Mouse (Mus musculus) adipocyte (in vitro differentiated cells): ENCODE data around the gene Sh3pxd2a.

Source experiments
- DNase-seq: peaks from one replicate; pipeline ENCODE4 v3.0.0-alpha.2; 2016; ENCODE audit warnings: low spot score

Gene Sh3pxd2a

DNA sequence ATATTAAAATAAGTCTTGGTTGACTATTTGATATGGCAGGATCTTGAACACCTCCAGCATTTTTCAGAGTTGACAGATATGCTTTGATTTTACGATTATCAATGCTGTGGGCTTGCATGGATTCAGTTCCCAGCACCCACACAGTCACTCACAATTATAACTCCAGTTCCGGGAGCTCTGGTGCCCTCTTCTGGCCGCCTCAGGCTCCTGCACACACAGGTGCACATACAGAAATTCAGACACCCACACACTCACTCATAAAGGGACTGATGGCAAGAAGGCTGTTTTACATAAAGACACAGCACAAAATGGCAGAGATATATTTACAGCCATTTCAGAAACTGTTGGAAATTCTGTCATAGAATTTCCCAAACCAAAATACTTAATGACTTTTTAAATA lies 25.0 kb upstream of the Sh3pxd2a start:
- no peak for DNase-seq

GRCm38 (mm10) chr19:47488250-47488649 lies 24.0 kb upstream of the Sh3pxd2a start:
- no peak for DNase-seq

GRCm38 (mm10) chr19:47487572-47487971 lies 23.4 kb upstream of the Sh3pxd2a start:
- DNase-seq: no peak

DNA sequence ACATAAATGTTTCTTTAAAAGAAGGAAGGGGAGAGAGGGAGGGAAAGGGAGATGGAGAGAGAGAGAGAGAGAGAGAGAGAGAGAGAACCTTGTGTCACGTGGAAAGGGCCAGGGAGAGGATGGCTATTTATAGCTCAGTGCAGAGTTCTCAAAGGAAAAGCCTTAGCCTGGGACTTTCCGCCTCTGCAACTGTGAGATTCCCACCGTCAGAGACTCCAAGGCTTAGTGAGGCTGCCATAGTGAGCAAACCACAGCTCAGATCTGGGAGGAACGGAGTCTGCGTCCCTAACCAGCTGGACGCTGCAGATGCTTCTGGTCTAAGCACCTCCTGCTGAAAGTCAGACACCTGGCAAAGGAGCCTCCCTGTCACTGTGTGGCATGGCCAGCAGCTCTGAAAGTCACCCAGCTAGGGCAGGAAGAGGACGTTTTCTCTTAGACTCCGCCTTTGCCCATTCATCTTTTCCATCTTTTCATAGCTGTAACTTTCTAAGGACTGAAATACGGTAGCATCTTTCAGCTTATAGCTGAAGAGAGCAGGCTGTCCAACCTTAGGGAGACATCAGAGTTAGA lies 21.9 kb upstream of the Sh3pxd2a start:
- peak; percentile 47 for DNase-seq

DNA sequence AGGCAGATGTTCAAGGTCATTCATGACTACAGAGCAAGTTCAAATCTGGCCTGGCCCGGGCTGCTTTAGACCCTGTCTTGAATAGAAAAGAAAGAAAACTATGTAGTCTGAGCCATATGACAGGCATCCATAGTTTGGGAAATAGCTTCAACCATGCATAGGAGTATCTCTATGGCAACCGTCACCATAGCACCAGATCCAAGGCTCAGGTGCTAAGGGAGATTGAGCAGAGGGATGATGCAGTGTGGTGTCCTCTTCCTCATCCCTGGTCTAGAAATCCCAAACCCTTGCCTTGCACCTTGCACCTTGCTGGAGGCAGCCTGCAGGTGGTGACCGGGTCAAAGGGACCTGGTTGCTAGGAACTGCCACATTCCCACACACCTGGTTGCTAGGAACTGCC lies 19.9 kb upstream of the Sh3pxd2a start:
- no peak for DNase-seq

- DNase-seq: no peak
Observed at GRCm38 (mm10) chr19:47483346-47483745, 19.1 kb upstream of the Sh3pxd2a start.

DNA sequence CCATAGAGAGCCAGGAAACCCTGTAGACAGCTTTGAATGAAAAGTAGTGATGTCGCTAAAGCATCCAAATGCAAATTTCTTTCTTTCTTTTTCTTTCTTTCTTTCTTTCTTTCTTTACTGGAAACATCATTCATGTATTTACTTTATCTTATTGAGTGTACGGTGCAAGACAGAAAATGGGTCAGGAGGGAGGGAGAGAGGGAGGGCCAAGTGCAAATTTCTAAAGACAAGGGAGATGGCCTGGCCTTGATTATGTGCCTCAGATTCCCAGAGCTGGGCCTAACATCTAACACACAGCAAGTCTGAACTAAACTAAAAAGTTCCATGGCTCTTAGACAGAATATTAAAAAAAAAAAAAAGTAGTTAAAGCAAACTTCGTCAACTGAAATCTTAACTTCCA lies 9.3 kb upstream of the Sh3pxd2a start:
- no peak for DNase-seq

DNA sequence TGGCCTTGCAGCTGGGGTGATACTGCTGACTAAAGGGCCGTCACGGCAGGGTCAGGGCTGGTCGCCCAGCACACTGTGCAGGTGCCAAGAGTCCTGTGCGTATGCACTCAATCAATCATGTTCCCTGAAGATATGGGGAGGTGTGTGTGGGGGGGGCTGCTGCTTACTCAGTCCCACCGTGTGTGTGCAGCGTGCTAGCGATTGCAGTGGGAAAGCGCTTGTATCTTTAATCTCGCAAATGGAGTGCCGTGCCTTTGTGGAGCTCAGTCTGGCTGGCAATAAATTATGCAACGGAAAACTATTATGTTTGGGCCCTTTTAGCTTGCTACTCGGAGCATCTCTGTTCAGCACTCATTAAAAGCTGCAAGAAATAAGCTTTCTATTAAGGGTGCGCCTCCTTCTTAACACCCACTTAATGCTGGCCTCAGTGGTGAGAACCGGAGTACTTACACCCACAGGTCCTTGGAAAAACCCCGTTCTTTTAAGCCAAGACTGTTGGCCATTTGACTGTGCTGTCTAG lies 8.7 kb upstream of the Sh3pxd2a start:
- no peak for DNase-seq

DNA sequence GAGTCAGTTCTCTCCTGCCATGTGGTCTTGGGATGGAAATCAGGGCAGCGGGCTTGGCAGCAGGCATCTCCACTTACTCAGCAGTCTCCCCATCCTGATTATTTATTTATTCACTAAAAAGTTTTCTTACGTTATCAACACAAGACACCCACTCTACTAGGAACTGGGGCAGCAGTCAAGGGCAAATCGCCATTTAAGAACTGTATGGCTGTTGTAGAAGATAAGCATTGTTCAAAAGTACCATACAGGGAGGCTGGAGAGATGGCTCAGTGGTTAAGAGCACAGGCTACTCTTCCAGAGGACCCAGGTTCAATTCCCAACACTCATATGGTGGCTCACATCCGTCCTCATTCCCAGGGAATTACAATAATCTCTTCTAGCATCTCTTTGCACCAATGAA lies 7.6 kb upstream of the Sh3pxd2a start:
- no peak for DNase-seq

DNA sequence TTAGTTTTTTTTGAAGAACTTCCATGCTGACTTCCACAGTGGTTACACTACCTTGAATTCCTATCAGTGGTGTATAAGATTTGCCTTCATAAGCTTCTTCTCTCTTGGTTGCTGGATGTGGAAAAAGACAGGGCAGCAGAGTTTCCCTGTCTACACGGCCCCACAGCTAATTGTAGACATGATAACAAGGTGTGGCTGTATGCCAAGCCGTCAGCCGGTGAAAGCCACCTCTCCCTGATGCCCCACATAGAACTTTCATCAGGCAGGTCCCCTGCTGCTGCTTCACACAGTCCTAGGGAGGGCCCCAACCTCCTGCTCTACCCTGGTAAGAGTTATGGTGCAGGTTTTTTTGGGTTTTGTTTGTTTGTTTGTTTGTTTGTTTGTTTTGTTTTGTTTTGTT lies 4.5 kb upstream of the Sh3pxd2a start:
- no peak for DNase-seq

DNA sequence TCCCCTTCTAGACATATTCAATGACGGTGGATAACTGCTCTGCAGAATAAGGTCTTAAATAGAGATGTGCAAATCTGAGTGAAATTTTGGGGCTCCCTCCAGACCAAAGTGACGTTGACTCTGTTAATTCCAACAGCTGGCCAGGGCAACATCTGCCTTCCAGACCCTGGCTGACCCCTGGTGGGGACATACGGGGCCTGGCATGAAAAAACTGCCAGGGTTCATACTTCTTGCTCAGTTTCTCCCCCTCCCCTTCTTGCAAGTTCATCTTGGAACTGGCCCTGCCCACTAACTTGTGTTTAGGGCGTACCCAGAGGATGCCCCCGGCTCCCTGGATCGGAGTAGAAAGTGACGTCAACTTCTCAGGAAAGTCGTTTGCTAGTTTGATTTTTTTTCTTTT lies 2.6 kb upstream of the Sh3pxd2a start:
- no peak for DNase-seq

DNA sequence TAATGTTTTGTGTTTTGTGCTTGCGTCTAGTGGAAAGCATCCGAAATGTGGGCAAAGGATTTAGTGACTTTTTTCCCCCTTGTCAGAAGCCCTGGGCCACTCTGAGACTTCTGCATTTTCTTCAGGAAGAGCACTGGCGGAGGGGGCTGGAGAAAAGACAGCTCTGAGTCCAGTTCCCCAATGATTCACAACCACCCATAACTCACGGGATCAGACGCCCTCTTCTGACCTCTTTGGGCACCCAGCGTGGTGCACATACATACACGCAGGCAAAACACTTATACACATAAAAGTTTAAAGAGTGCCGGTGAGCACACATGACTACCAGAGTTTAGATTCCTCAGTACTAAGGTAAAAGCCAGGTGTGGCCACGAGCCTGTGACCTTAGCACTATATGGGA lies 1.3 kb upstream of the Sh3pxd2a start:
- DNase-seq: no peak

DNA sequence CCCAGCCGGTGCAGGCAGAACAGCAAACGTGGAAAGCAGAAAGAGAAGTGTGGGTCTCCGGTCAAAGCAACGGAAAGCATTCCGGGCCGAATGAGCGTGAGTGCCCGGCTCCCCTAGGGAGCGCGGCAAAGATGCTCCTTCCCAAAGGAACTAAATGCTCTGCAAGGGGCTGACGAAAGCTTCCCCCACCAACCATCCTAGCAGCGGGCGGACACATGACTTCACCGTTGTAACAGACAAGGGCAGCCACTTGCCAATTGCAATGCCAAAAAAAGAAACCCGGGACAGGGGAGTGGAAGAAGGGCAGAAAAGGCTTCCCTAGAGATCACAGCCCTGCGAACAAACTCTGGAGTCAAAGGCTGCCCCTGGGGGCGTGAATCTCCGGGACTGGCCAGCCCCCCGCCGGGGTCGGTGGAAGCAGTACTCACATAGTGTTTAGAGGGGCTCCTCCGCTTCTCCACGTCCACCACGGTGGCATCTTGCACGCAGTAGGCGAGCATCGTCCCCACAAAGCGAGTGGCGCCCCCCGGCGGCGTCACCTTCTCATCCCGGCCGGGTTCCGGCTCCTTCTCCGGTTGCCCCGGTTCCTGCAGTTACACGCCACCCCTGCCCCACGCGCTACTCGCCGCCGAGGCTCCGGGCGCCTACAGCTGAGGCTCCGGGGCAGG lies 431 bp downstream of the Sh3pxd2a start:
- DNase-seq: peak; percentile 48

- no peak for DNase-seq
Observed at GRCm38 (mm10) chr19:47463206-47463605, 995 bp downstream of the Sh3pxd2a start.

- DNase-seq: no peak
Observed at GRCm38 (mm10) chr19:47462725-47463124, 1.5 kb downstream of the Sh3pxd2a start.

- no peak for DNase-seq
Observed at GRCm38 (mm10) chr19:47461838-47462237, 2.4 kb downstream of the Sh3pxd2a start.

DNA sequence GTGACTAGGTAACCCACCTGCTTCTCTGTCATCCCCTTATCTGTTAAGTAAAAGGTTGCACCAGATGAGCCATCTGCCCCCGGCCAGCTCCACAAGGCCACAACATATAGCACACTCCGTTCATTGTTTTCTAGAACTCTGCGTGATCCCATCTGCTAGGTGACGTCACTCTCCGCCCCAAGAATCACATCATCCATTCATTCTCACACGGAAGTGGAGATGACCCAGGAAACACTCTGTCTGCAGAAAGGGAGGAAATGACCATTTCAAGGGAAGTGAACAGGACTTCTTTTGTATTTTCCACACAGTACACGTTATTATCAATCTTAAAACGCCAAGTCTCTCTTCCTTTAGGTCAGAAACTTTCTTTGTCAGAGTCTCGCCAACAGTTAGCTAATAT lies 2.8 kb downstream of the Sh3pxd2a start:
- DNase-seq: no peak

- no peak for DNase-seq
Observed at GRCm38 (mm10) chr19:47460120-47460960, 3.9 kb downstream of the Sh3pxd2a start.

- DNase-seq: no peak
Observed at GRCm38 (mm10) chr19:47459214-47459613, 5.0 kb downstream of the Sh3pxd2a start.

GRCm38 (mm10) chr19:47458504-47459161 lies 5.6 kb downstream of the Sh3pxd2a start:
- DNase-seq: peak; percentile 47

GRCm38 (mm10) chr19:47457711-47458503 lies 6.3 kb downstream of the Sh3pxd2a start:
- peak; percentile 34 for DNase-seq

GRCm38 (mm10) chr19:47456021-47456420 lies 8.2 kb downstream of the Sh3pxd2a start:
- DNase-seq: no peak
